Mouse (Mus musculus): ENCODE data around the gene Hist1h2ap. TPM values are rescaled to one million over a fixed set of nuclear protein-coding genes. Genes with fewer than 3 reads are reported as not detected.
"Not testable (repeated sequence)": the region's sequence is repeated elsewhere in the genome, so short reads cannot be mapped to it uniquely, and the experiment has no call there.

The Hist1h2ap gene
- polyA plus RNA-seq, 1 experiment from 2014 or later = 6,723 TPM

DNA sequence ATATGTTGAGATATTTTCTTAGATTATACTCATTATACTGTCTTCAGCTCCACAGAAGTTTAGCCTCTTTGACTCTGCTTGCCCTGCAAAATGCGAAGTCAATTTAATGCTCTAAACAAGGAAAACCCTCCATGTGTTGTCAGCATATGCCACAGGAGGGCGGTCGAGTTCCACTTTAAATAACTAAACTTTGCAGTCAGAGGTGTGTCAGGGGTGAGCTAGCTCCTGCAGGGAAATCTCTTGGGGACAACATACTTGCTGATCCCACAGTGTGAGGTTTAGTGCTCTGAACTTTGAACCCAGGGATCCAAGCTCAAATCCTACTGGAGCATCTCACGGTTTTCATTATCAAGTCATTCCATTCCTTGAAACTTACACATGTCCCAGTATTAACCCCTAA lies 7.2 kb upstream of the Hist1h2ap start:
- not testable (repeated sequence) for H3K9me3 ChIP-seq; H3K4me3 ChIP-seq; H3K27ac ChIP-seq; DNase-seq (ENCODE audit: extremely low spot score, low spot score); H3K36me3 ChIP-seq (replicated peaks); H3K27me3 ChIP-seq (ENCODE audit: poor library complexity, severe bottlenecking); H3K4me1 ChIP-seq
- WGBS = no CpG with 5 or more reads among the region's 4 CpGs

DNA sequence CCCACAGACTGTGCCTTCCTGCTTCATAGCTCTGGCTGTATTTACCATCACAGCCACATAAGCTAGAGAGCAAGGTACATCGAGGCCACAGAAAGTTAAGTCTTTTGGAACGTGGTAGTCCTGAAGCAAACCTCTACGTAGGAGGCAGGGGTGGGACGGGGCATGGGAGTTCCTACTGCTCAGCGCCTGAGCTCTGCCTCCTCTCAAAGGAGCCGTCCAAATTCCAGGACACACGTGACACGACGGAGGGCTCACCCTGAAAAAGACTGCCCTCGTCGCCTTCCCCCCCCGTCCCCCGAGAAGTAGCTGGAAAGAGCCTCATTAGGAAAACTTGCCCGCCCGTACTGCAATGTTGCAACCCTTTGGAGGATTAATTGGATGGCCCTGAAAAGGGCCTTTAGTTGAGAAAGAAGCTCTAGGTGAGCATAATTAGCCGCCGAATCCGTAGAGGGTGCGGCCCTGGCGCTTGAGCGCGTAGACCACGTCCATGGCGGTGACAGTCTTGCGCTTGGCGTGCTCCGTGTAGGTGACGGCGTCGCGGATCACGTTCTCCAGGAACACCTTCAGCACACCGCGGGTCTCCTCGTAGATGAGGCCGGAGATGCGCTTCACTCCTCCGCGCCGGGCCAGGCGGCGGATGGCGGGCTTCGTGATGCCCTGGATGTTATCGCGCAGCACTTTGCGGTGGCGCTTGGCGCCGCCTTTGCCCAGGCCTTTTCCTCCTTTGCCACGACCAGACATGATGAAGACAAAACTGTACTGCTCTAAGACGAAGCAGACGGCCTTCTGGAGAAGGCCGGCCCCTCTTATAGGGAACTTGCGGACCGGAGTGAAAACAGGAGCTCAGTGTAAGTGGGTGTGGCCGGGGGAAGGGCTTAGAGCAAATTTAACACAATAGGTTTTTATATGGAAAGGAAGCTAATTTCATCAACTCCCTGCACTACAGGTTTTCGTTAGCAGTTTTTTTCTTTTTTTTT lies 1.6 kb downstream of the Hist1h2ap start, which contains the start of gene Hist1h4n:
Gene Hist1h4n (minus strand): TSS at position 779 of the 977 bp plus-strand sequence.
- Histone ChIP-seq H3K4me3 (peak within 1 kb of the TSS; percentile 34), H3K27ac (peak within 1 kb of the TSS; percentile 74)
- not testable (repeated sequence) for H3K4me1 ChIP-seq; H3K27me3 ChIP-seq (ENCODE audit: poor library complexity, severe bottlenecking); DNase-seq (ENCODE audit: extremely low spot score, low spot score); H3K36me3 ChIP-seq (replicated peaks); H3K9me3 ChIP-seq
- WGBS = under 1% methylated on average over 30 of the region's 58 CpGs

DNA sequence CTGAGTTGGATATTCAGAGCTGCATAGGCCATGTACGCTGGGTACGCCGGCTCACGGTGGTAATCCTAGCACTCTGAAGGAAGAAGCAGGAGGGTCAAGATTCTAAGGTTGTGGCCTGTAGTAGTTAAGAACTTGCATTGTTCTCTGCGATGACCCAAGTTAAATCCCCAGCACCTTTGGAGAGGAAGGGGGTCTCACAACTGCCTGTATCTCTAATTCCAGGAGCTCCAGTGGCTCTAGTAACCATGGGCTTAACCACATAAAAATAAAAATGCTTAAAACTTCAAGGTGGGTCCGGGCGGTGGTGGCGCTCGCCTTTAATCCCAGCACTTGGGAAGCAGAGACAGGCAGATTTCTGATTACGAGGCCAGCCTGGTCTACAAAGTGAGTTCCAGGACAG lies 3.0 kb downstream of the Hist1h2ap start:
- Histone ChIP-seq H3K36me3 (replicated peaks) (peaks cover 7% of the 10 kb centered on the region), H3K9me3 (no peaks in the 10 kb centered on the region), H3K27ac (peak overlapping the region; percentile 72), H3K27me3 (ENCODE audit: poor library complexity, severe bottlenecking) (no peaks in the 10 kb centered on the region), H3K4me3 (peak overlapping the region; percentile 18), H3K4me1 (peaks cover 4% of the 10 kb centered on the region)
- WGBS = 90% methylated on average over 10 of the region's 10 CpGs
- DNase-seq (ENCODE audit: extremely low spot score, low spot score) = peak; percentile 19

DNA sequence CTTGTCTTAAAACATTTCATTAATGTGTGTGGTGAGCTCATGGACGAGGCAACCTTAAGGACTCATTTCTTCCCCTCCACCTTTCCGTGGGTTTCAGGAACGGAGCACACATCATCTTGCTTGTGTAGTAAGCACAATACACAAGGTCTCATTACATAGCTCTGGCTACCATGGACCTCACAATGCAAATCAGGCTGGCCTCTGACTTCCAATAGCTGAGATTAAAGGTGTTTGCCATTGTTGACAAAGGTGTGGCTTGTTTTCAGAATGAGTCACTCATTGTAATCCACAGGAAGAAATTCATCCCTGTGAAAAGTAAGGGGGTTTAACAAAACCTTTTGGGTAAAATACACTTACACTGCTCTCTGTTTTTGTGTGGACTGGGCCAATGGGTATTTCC lies 4.8 kb downstream of the Hist1h2ap start:
- no peak overlapping the region for H3K4me3 ChIP-seq
- H3K27ac ChIP-seq = peak overlapping the region; percentile 62
- H3K36me3 ChIP-seq (replicated peaks) = peaks cover 7% of the 10 kb centered on the region
- no peaks in the 10 kb centered on the region for H3K27me3 ChIP-seq (ENCODE audit: poor library complexity, severe bottlenecking)
- no peak for DNase-seq (ENCODE audit: extremely low spot score, low spot score)
- H3K9me3 ChIP-seq = no peaks in the 10 kb centered on the region
- peaks cover 4% of the 10 kb centered on the region for H3K4me1 ChIP-seq
- 82% methylated on average over 3 of the region's 3 CpGs for WGBS

DNA sequence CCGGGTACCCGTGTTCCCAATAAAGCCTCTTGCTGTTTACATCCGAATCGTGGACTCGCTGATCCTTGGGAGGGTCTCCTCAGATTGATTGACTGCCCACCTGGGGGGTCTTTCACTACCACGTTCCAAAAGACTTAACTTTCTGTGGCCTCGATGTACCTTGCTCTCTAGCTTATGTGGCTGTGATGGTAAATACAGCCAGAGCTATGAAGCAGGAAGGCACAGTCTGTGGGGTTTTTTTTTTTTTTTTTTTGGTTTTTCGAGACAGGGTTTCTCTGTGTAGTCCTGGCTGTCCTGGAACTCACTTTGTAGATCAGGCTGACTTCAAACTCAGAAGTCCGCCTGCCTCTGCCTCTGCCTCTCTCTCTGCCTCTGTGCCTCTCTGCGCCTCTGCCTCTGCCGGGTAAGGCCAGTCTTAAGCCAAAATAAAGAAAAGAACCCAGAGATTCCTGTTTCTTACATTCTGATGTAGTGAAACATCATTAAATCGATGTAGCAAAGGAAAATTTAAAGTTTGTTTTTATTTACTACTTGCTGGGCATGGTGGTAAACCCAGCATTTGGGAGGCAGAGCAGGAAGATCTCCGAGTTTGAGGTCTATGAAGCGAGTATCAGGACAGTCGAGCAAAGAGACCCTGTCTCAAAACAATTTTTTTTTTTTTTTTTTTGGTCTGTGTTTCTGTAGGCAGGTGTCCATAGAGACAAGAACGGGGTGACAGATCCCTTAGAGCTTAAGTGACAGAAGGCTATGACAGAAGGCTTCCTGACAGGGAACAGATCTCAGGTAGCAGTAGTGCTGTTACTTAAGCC lies 13.0 kb downstream of the Hist1h2ap start:
- H3K9me3 ChIP-seq; H3K4me3 ChIP-seq; H3K27me3 ChIP-seq (ENCODE audit: poor library complexity, severe bottlenecking); H3K27ac ChIP-seq; H3K36me3 ChIP-seq (replicated peaks); H3K4me1 ChIP-seq; DNase-seq (ENCODE audit: extremely low spot score, low spot score): not testable (repeated sequence)
- 66% methylated on average over 7 of the region's 16 CpGs for WGBS

DNA sequence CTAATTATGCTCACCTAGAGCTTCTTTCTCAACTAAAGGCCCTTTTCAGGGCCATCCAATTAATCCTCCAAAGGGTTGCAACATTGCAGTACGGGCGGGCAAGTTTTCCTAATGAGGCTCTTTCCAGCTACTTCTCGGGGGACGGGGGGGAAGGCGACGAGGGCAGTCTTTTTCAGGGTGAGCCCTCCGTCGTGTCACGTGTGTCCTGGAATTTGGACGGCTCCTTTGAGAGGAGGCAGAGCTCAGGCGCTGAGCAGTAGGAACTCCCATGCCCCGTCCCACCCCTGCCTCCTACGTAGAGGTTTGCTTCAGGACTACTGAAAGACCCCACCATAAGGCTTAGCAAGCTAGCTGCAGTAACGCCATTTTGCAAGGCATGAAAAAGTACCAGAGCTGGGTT lies 21.2 kb downstream of the Hist1h2ap start:
- 0% methylated on average over 14 of the region's 14 CpGs for WGBS
- H3K36me3 ChIP-seq (replicated peaks); H3K4me1 ChIP-seq; DNase-seq (ENCODE audit: extremely low spot score, low spot score); H3K27me3 ChIP-seq (ENCODE audit: poor library complexity, severe bottlenecking); H3K9me3 ChIP-seq: not testable (repeated sequence)
- H3K27ac ChIP-seq = peak overlapping the region; percentile 77
- peak overlapping the region; percentile 34; the same call in 1 of the 2 replicates for H3K4me3 ChIP-seq

DNA sequence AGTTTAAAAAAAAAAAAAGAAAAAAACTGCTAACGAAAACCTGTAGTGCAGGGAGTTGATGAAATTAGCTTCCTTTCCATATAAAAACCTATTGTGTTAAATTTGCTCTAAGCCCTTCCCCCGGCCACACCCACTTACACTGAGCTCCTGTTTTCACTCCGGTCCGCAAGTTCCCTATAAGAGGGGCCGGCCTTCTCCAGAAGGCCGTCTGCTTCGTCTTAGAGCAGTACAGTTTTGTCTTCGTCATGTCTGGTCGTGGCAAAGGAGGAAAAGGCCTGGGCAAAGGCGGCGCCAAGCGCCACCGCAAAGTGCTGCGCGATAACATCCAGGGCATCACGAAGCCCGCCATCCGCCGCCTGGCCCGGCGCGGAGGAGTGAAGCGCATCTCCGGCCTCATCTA lies 21.8 kb downstream of the Hist1h2ap start, which contains the start of gene Hist1h4m:
Gene Hist1h4m (plus strand): TSS at position 208 of the 400 bp plus-strand sequence.
- not testable (repeated sequence) for H3K4me1 ChIP-seq; H3K36me3 ChIP-seq (replicated peaks); DNase-seq (ENCODE audit: extremely low spot score, low spot score); H3K27me3 ChIP-seq (ENCODE audit: poor library complexity, severe bottlenecking); H3K9me3 ChIP-seq
- Histone ChIP-seq H3K27ac (peak within 1 kb of the TSS; percentile 77), H3K4me3 (peak within 1 kb of the TSS; percentile 34; the same call in 1 of the 2 replicates)
- no CpG with 5 or more reads among the region's 24 CpGs for WGBS

DNA sequence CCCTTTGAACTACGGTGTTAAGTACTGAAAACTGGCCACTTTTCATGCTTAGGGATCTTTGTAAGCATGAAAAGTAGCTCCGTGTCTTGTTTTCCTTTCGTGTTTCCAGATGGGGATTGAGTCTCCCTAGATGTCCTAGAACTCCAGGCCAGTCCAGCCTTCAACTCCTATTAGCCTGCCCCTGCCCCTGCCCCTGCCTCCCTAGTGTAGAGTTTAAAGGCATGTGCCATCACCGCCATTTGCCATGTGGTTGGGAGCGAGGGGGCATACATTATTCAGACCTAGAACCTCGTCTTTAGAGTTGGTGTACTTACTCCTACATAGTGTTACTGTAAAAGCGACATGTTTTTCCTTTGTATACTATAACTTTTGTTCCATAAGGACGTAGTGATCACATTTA lies 22.2 kb downstream of the Hist1h2ap start:
- not testable (repeated sequence) for H3K4me3 ChIP-seq; H3K36me3 ChIP-seq (replicated peaks); DNase-seq (ENCODE audit: extremely low spot score, low spot score); H3K4me1 ChIP-seq; H3K27ac ChIP-seq; H3K27me3 ChIP-seq (ENCODE audit: poor library complexity, severe bottlenecking); H3K9me3 ChIP-seq
- no CpG with 5 or more reads among the region's 8 CpGs for WGBS

DNA sequence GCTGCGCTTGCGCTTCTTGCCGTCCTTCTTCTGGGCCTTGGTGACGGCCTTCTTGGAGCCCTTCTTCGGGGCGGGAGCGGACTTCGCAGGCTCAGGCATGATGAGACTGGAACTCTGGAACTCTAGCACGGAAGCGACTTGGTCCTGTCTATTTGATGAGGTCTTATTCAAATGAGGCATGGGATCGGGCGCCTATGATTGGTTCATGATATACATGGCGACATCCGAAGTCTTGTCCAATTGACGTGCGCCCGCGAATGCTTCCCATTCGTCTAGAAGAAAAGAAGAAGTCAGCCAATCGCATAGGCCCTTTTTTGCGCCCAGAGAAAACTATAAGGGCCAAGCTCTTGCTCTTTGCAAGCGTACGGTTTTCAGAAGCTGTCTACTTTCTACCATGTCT lies 23.2 kb downstream of the Hist1h2ap start, which contains the start of the genes Hist1h2bq and Hist1h2ao:
Gene Hist1h2bq (minus strand): TSS at position 125 of the 400 bp plus-strand sequence.
Gene Hist1h2ao (plus strand): TSS at position 393 of the 400 bp plus-strand sequence.
- not testable (repeated sequence) for H3K27ac ChIP-seq; H3K9me3 ChIP-seq; H3K4me1 ChIP-seq; H3K27me3 ChIP-seq (ENCODE audit: poor library complexity, severe bottlenecking); H3K4me3 ChIP-seq; H3K36me3 ChIP-seq (replicated peaks); DNase-seq (ENCODE audit: extremely low spot score, low spot score)
- no CpG with 5 or more reads among the region's 23 CpGs for WGBS

DNA sequence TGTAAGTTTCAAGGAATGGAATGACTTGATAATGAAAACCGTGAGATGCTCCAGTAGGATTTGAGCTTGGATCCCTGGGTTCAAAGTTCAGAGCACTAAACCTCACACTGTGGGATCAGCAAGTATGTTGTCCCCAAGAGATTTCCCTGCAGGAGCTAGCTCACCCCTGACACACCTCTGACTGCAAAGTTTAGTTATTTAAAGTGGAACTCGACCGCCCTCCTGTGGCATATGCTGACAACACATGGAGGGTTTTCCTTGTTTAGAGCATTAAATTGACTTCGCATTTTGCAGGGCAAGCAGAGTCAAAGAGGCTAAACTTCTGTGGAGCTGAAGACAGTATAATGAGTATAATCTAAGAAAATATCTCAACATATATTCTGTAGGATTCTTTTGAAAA lies 30.2 kb downstream of the Hist1h2ap start:
- H3K27ac ChIP-seq; H3K4me1 ChIP-seq; H3K27me3 ChIP-seq (ENCODE audit: poor library complexity, severe bottlenecking); H3K36me3 ChIP-seq (replicated peaks); H3K4me3 ChIP-seq; DNase-seq (ENCODE audit: extremely low spot score, low spot score); H3K9me3 ChIP-seq: not testable (repeated sequence)
- WGBS = no CpG with 5 or more reads among the region's 4 CpGs

DNA sequence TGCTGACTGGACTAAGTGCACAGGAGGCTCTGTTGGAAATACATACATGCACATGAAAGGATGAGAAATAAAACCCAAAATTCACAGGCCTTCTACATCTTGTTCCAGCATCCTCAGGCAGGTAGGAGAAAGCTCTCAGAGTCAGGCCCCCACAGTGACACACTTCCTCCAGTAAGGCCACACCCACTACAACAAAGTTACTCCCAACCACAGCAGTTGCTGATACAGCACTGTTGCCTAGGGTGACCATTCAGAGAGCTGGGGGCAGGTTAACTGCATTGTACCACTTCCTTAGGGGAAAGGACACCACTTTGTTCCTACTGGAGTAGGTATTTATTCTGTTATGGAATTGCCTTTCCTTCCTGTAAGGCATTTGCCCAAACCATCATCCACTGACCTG lies 36.1 kb downstream of the Hist1h2ap start:
- H3K4me3 ChIP-seq; H3K27me3 ChIP-seq (ENCODE audit: poor library complexity, severe bottlenecking); H3K9me3 ChIP-seq; H3K36me3 ChIP-seq (replicated peaks); DNase-seq (ENCODE audit: extremely low spot score, low spot score); H3K4me1 ChIP-seq; H3K27ac ChIP-seq: not testable (repeated sequence)

DNA sequence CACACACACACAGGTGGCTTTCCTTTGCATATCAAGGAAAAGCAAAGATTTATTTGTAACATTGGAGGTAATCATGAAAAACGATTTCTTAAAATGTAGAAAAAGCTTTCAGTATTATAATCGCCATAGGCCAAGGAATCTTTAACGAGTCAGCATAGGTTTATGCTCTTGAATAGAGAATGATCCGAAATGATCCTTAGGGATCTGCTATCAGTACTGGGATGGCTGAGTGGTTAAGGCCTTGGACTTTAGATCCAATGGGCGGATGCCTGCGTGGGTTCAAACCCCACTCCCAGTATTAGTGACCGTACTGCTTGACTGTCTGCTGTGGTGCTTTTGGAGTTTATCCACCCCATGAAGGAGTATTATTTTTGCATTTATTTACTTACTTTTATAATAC lies 37.7 kb downstream of the Hist1h2ap start:
- Histone ChIP-seq H3K4me3 (no peak overlapping the region), H3K36me3 (replicated peaks) (no peaks in the 10 kb centered on the region), H3K27ac (no peak overlapping the region), H3K9me3 (no peaks in the 10 kb centered on the region), H3K27me3 (ENCODE audit: poor library complexity, severe bottlenecking) (no peaks in the 10 kb centered on the region), H3K4me1 (peaks cover 8% of the 10 kb centered on the region)
- 91% methylated on average over 7 of the region's 7 CpGs for WGBS
- DNase-seq (ENCODE audit: extremely low spot score, low spot score) = no peak

Measured in forebrain, embryonic 10.5 days (tissue).